Mouse (Mus musculus): ENCODE results near the gene Fam98b.

- no peak for TF ChIP-seq ZC3H11A (IDR thresholded peaks at IDR 0.05; ENCODE audit: low read depth, low read length)
- TF ChIP-seq RCOR1 (conservative IDR thresholded peaks at IDR 0.05; ENCODE audit: low read depth, low read length): no peak
- TF ChIP-seq USF2 (conservative IDR thresholded peaks at IDR 0.05; ENCODE audit: low read depth, low read length): no peak
Observed at GRCm38 (mm10) chr2:117228601-117229125, 20.9 kb upstream of the Fam98b start.
